Mouse (Mus musculus) hindbrain, embryonic 11.5 days (tissue): Measurements from ENCODE around the gene Lpar6. TPM values are rescaled to one million over a fixed set of nuclear protein-coding genes. Genes with fewer than 3 reads are reported as not detected.

ENCODE experiments used
- ATAC-seq: fragments of 200-750 bp; cut with Nextera tagmentation; 2 replicates; pipeline ENCODE4 v1.8.0; 2017; ENCODE audit warnings: mild to moderate bottlenecking, moderate TSS enrichment, moderate library complexity; ENCODE audit not compliant: low FRiP score
- DNase-seq: peaks from one replicate; pipeline ENCODE4 v3.0.0-alpha.2; 2015; ENCODE audit warnings: low spot score
- H3K27ac ChIP-seq: fragments of 300-500 bp; sonication (generic); 2 replicates; pipeline ENCODE4 v1.5.1; 2014; ENCODE audit warnings: mild to moderate bottlenecking, low read depth, low read length
- H3K27me3 ChIP-seq: fragments of 300-500 bp; sonication (generic); 2 replicates; pipeline ENCODE4 v1.6.1; 2014; ENCODE audit warnings: mild to moderate bottlenecking, low read length, moderate library complexity, mixed read lengths; ENCODE audit not compliant: control insufficient read depth, insufficient read depth
- H3K36me3 ChIP-seq: fragments of 300-500 bp; sonication (generic); 2 replicates; pipeline ENCODE4 v1.6.1; 2014; ENCODE audit warnings: mild to moderate bottlenecking, low read length, moderate library complexity, mixed read lengths; ENCODE audit not compliant: control insufficient read depth, insufficient read depth
- H3K4me1 ChIP-seq: fragments of 300-500 bp; sonication (generic); replicated peaks from 2 replicates; pipeline ENCODE4 v1.6.1; 2014; ENCODE audit warnings: low read length, mixed read lengths; ENCODE audit not compliant: control insufficient read depth, insufficient read depth
- H3K4me2 ChIP-seq: fragments of 300-500 bp; sonication (generic); replicated peaks from 2 replicates; pipeline ENCODE4 v1.6.1; 2014; ENCODE audit warnings: mild to moderate bottlenecking, low read depth, low read length
- H3K4me3 ChIP-seq: fragments of 300-500 bp; sonication (generic); 2 replicates; pipeline ENCODE4 v1.5.1; 2014; ENCODE audit warnings: low read depth, low read length
- H3K9ac ChIP-seq: fragments of 300-500 bp; sonication (generic); 2 replicates; pipeline ENCODE4 v1.6.1; 2014; ENCODE audit warnings: low read depth, low read length
- H3K9me3 ChIP-seq: fragments of 300-500 bp; sonication (generic); 2 replicates; pipeline ENCODE4 v1.6.1; 2016; ENCODE audit warnings: low read length; ENCODE audit not compliant: control insufficient read depth
- WGBS: fragments of 180-500 bp; shearing (Covaris S2); extraction: QIAGEN DNeasy Blood & Tissue Kit; methylation state at CpG from one replicate; pipeline ENCODE4 v1.1.7; 2014; 5-methylcytosine and 5-hydroxymethylcytosine counted together
- polyA plus RNA-seq: library from polyadenylated mRNA; unstranded; fragments of >200 nt; fragmentation: Nextera tagmentation; extraction: Ambion mirVana; gene quantifications from 2 replicates; pipeline ENCODE4 v1.2.1, GENCODE M21; 2014

Gene Lpar6
- 15.6 and 19.3 TPM in 2 replicates for polyA plus RNA-seq

GRCm38 (mm10) chr14:73237848-73238321 is at the start of gene Lpar6:
TSS of gene Lpar6 (plus strand) at chr14:73237895.
- Histone ChIP-seq H3K4me2 (peak within 1 kb of the TSS; percentile 42), H3K9me3 (no peaks in the 10 kb centered on the region), H3K36me3 (no peaks in the 10 kb centered on the region), H3K4me1 (no peaks in the 10 kb centered on the region), H3K27ac (peak within 1 kb of the TSS; percentile 91), H3K4me3 (peak within 1 kb of the TSS; percentile 57), H3K9ac (peak within 1 kb of the TSS; percentile 74), H3K27me3 (no peaks in the 10 kb centered on the region)
- under 1% methylated on average over 19 of the region's 19 CpGs for WGBS
- DNase-seq (peak; percentile 72), ATAC-seq (peak; percentile 86)

GRCm38 (mm10) chr14:73199058-73199457 is 38.6 kb upstream of the Lpar6 start:
- Histone ChIP-seq H3K36me3 (0 out of 2 replicates have a peak, but pooled peaks cover 3% of the 10 kb centered on the region), H3K4me1 (no peaks in the 10 kb centered on the region)

GRCm38 (mm10) chr14:73201447-73201846 is 36.2 kb upstream of the Lpar6 start:
- no peak for ATAC-seq
- no peak overlapping the region for H3K27ac ChIP-seq
- H3K4me3 ChIP-seq: no peak overlapping the region
- WGBS: 69% methylated on average over 3 of the region's 3 CpGs
- H3K4me1 ChIP-seq: no peaks in the 10 kb centered on the region
- H3K4me2 ChIP-seq: no peak overlapping the region
- H3K27me3 ChIP-seq: no peaks in the 10 kb centered on the region
- no peak for DNase-seq
- no peak overlapping the region for H3K9ac ChIP-seq
- 0 out of 2 replicates have a peak, but pooled peaks cover 3% of the 10 kb centered on the region for H3K36me3 ChIP-seq
- H3K9me3 ChIP-seq: no peaks in the 10 kb centered on the region

More at GRCm38 (mm10) chr14:73199058-73199457, 38.6 kb upstream of the Lpar6 start:
- no peaks in the 10 kb centered on the region for H3K9me3 ChIP-seq
- WGBS: 69% methylated on average over 5 of the region's 5 CpGs
- DNase-seq (no peak), ATAC-seq (no peak)
- H3K27me3 ChIP-seq: no peaks in the 10 kb centered on the region
- no peak overlapping the region for H3K4me3 ChIP-seq
- no peak overlapping the region for H3K4me2 ChIP-seq
- H3K27ac ChIP-seq: no peak overlapping the region
- no peak overlapping the region for H3K9ac ChIP-seq

GRCm38 (mm10) chr14:73204016-73204415 is 33.7 kb upstream of the Lpar6 start:
- H3K4me2 ChIP-seq: no peak overlapping the region

GRCm38 (mm10) chr14:73209262-73209661 is 28.4 kb upstream of the Lpar6 start:
- Histone ChIP-seq H3K36me3 (no peaks in the 10 kb centered on the region), H3K4me3 (no peak overlapping the region), H3K27ac (no peak overlapping the region), H3K9me3 (no peaks in the 10 kb centered on the region), H3K27me3 (no peaks in the 10 kb centered on the region), H3K4me2 (no peak overlapping the region), H3K9ac (no peak overlapping the region), H3K4me1 (no peaks in the 10 kb centered on the region)
- DNase-seq: no peak
- ATAC-seq: no peak

More at GRCm38 (mm10) chr14:73204016-73204415, 33.7 kb upstream of the Lpar6 start:
- Histone ChIP-seq H3K4me1 (no peaks in the 10 kb centered on the region), H3K27me3 (no peaks in the 10 kb centered on the region), H3K9me3 (no peaks in the 10 kb centered on the region), H3K9ac (no peak overlapping the region), H3K27ac (no peak overlapping the region), H3K4me3 (no peak overlapping the region), H3K36me3 (no peaks in the 10 kb centered on the region)
- DNase-seq (no peak), ATAC-seq (no peak)
- WGBS: 84% methylated on average over 3 of the region's 3 CpGs

- Histone ChIP-seq H3K9me3 (no peaks in the 10 kb centered on the region), H3K9ac (no peak overlapping the region), H3K4me1 (no peaks in the 10 kb centered on the region), H3K36me3 (no peaks in the 10 kb centered on the region), H3K4me2 (no peak overlapping the region), H3K4me3 (no peak overlapping the region), H3K27ac (no peak overlapping the region), H3K27me3 (no peaks in the 10 kb centered on the region)
- ATAC-seq (no peak), DNase-seq (no peak)
- 94% methylated on average over 8 of the region's 8 CpGs for WGBS
Observed at GRCm38 (mm10) chr14:73210196-73210595, 27.5 kb upstream of the Lpar6 start.

- WGBS: 95% methylated on average over 5 of the region's 5 CpGs
- DNase-seq (no peak), ATAC-seq (no peak)
- no peaks in the 10 kb centered on the region for H3K27me3 ChIP-seq
- H3K36me3 ChIP-seq: no peaks in the 10 kb centered on the region
- no peak overlapping the region for H3K9ac ChIP-seq
- H3K27ac ChIP-seq: no peak overlapping the region
- H3K4me2 ChIP-seq: no peak overlapping the region
- no peaks in the 10 kb centered on the region for H3K9me3 ChIP-seq
- no peaks in the 10 kb centered on the region for H3K4me1 ChIP-seq
- H3K4me3 ChIP-seq: no peak overlapping the region
Observed at GRCm38 (mm10) chr14:73211477-73211876, 26.2 kb upstream of the Lpar6 start.

- 84% methylated on average over 1 of the region's 1 CpGs for WGBS
- Histone ChIP-seq H3K27me3 (no peaks in the 10 kb centered on the region), H3K27ac (no peak overlapping the region), H3K9me3 (no peaks in the 10 kb centered on the region), H3K4me2 (no peak overlapping the region), H3K4me3 (no peak overlapping the region), H3K4me1 (no peaks in the 10 kb centered on the region), H3K9ac (no peak overlapping the region), H3K36me3 (no peaks in the 10 kb centered on the region)
- ATAC-seq (no peak), DNase-seq (no peak)
Observed at GRCm38 (mm10) chr14:73217062-73217461, 20.6 kb upstream of the Lpar6 start.

- Histone ChIP-seq H3K4me1 (no peaks in the 10 kb centered on the region), H3K36me3 (no peaks in the 10 kb centered on the region), H3K4me2 (no peak overlapping the region), H3K9ac (no peak overlapping the region), H3K9me3 (no peaks in the 10 kb centered on the region), H3K27me3 (no peaks in the 10 kb centered on the region), H3K4me3 (no peak overlapping the region), H3K27ac (no peak overlapping the region)
- DNase-seq (no peak), ATAC-seq (no peak)
- WGBS: 92% methylated on average over 9 of the region's 9 CpGs
Observed at GRCm38 (mm10) chr14:73222316-73222970, 15.3 kb upstream of the Lpar6 start.
